Mouse (Mus musculus) layer of hippocampus, adult 2 months (tissue): Measurements from ENCODE around the gene Nudt6. TPM values are rescaled to one million over a fixed set of nuclear protein-coding genes. Genes with fewer than 3 reads are reported as not detected.

Experiments
- DNase-seq, 2 experiments: peaks; one replicate each; pipeline ENCODE4 v3.0.0; 2022; ENCODE audit warnings: low spot score in 2 of 2
- H3K27ac ChIP-seq: fragments of 200-600 bp; 2 replicates; pipeline ENCODE4 v1.8.1; 2022
- H3K4me3 ChIP-seq: fragments of 200-600 bp; 2 replicates; pipeline ENCODE4 v1.8.1; 2022; ENCODE audit warnings: mild to moderate bottlenecking
- CTCF ChIP-seq: fragments of 200-600 bp; conservative IDR thresholded peaks from 2 replicates; pipeline ENCODE4 v1.8.1; 2022; ENCODE audit warnings: antibody characterized with exemption, mild to moderate bottlenecking, moderate library complexity
- long read RNA-seq, 2 experiments: library from polyadenylated mRNA; stranded (forward); transcript quantifications; one replicate each; pipeline ENCODE4 v2.0.0; 2021; ENCODE audit warnings: borderline mapping rate in 2 of 2
- total RNA-seq, 2 experiments: library from RNA; stranded (reverse); gene quantifications; 2 replicates each; pipeline ENCODE4 v1.2.3; 2021

Nudt6 gene
- total RNA-seq, result 1 to 10 TPM; 5.3 to 5.4 TPM
- long read RNA-seq, experiment 1, partial matches to known transcripts, result 0 of 6 reads
- long read RNA-seq, experiment 1, other reads (novel, unspliced or antisense), result 4 of 6 reads
- long read RNA-seq, experiment 2, partial matches to known transcripts, result 0 of 11 reads
- long read RNA-seq, experiment 2, other reads (novel, unspliced or antisense), result 10 of 11 reads

DNA sequence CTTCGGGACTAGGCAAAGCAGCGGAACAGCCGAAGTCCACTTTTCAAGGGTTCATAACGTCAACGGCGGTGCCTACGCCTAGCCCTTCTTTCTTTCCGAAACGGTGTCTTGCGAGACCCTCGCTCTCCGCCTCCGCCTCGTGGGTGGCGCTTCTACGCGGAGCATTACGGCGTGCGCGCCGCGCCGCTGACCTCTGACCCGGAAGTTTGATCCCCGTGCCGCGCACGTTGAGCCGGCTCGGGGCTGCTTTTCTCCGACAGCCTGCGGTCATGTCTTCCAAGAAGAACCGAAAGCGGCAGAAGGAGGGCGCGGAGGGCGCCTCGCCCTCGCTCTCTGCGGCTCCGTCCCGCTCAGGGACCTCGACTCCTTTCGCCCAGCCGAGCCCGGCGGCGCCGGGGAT is at the start of gene Nudt6:
TSS of gene Nudt6 (minus strand) at position 140 of the 400 bp plus-strand sequence.
- peak within 1 kb of the TSS; percentile 98 for H3K4me3 ChIP-seq
- peak within 1 kb of the TSS; percentile 99 for H3K27ac ChIP-seq
- TF ChIP-seq CTCF, result no peak
- peak; percentile 86 to 89 for DNase-seq

DNA sequence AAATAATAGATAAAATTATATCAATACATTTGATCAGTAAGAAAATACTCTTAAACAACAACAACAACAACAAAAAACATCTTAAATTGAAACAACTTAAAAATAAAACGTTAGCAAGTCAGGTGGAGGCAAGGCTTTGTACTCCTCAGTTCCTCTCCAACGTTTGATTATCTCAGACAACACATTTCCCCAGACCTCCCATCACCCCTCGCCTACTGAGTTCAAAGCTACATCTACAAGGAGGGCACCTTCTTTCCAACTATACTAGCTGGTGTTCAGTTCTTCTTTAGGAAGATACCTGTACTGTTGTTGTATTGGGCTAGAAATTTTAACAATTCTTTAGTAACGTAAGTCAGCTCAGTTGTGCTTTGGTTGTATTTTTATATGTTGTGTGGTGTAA is 49.3 kb upstream of the Nudt6 start:
- Histone ChIP-seq H3K4me3 (no peak overlapping the region), H3K27ac (no peak overlapping the region)
- TF ChIP-seq CTCF, result no peak
- DNase-seq, result no peak

DNA sequence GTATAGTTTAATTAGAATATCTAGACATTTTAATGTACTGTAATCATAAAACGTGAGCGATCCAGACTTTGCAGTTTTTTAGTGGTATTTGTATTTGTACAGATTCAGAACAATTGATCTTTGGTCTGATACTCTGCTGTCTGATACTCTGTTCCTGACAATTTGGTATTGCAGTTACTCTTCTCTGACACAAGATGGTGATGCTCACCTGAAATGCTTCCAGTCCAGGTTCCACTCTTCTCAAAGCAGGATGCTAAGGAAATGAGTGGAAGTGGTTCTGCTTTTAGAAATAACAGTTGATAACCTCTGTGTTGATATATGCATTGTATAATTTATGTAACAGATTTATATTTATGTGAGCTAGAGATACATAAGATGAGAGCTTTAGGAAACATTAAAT is 48.2 kb upstream of the Nudt6 start:
- Histone ChIP-seq H3K27ac (no peak overlapping the region), H3K4me3 (no peak overlapping the region)
- TF ChIP-seq CTCF, result peak; percentile 82
- DNase-seq, result peak in 1 of 2 experiments; percentile 3

DNA sequence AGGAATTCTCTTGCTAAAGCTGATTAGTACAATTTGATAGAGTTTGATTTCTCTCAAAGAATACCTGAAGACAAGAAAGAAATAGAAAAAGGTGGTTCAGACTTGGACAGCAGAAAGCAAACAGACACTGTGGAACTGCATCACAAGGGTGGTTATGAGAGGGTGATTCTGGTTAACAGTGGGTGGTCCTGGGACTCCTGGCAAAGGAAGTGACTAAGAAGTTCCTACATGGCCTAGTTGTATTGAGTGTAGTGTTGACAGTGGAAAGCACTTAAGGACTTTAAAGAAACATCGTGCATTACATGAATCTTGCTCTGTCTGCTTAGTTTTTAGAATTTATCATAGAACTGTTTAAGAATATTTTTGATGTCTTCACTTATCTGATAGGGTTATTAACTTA is 36.0 kb upstream of the Nudt6 start:
- no peak for TF ChIP-seq CTCF
- H3K27ac ChIP-seq, result no peak overlapping the region
- no peak overlapping the region for H3K4me3 ChIP-seq
- no peak for DNase-seq

DNA sequence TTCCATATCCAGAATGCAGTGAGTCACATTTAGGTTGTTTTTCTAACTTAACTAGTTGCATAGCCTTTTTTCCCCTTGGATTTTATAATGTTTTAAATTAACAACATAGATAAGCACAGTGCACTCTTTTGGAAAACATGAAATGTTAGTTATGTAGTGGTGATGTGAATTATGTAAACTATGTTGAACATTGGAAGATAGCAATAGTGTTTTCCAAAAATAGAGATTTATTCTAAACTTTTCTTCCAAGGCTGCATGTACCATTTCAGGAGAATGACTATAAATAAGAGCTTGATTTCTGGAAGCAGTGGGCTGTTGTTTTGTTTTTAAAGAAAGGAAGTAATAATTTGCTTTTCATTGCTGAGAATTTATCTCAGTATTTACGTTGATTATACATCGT is 23.4 kb upstream of the Nudt6 start:
- TF ChIP-seq CTCF, result no peak
- no peak overlapping the region for H3K4me3 ChIP-seq
- H3K27ac ChIP-seq, result no peak overlapping the region
- no peak for DNase-seq

- Histone ChIP-seq H3K4me3 (no peak overlapping the region), H3K27ac (no peak overlapping the region)
- no peak for TF ChIP-seq CTCF
- no peak for DNase-seq
These were observed 19.8 kb upstream of the Nudt6 start for GRCm38 (mm10) chr3:37439770-37440169.

DNA sequence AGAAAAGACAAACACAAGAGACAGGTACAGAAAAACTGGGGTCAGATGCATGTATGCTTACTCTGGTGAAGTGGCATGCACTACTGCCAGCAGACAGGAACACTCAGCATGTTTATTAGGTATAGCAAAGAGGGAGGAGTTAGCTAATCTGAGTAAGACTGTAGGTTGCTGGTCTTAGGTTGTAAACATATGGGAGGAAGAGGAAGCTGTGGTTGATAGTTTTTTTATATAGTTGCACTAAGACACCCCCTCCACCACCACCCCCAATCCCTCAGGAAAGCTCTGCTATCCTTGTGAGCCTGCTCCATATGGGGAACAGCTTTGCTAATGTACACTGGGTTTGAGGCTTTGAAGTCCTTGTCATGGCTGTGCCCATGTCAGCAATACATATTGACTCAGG is 10.3 kb upstream of the Nudt6 start:
- no peak for TF ChIP-seq CTCF
- DNase-seq, result no peak
- Histone ChIP-seq H3K27ac (no peak overlapping the region), H3K4me3 (no peak overlapping the region)

DNA sequence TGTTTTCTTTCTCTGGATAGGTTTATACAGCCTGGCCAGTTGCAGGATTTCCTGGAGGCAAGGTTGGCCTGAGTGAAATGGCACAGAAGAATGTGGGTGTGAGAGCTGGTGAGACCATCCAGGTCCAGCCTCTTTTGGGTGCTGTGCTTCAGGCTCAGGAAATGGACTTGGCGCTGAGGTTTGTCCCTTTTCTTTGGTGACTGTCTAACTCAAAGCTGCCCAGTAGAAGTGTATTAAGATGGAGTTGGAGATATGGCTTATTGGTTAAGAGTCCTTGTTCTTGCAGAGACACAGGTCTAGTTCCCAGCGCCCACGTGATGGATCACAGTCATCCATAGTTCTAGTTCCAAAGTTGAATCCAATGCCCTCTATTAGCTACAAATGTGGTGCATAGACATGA is 6.1 kb upstream of the Nudt6 start:
- Histone ChIP-seq H3K4me3 (no peak overlapping the region), H3K27ac (no peak overlapping the region)
- no peak for DNase-seq
- no peak for TF ChIP-seq CTCF

DNA sequence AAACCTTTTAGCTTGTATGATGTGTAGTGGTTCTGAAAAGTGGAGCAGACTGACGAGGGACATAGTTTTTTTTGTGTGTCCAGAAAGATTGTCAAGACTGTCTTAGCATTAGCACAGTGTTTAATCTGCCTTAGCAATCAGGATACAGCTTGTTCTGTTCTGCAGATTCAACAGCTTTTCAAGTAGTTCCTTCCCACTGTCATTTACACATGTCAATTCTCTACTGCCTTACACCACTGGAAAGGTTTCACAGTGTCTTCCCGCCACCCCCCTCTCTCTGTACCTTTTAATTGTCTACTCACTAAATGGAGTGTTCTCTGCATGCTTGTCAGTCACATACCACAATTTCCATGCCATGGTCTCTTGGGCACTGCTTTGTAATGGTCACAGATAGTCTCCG is 1.2 kb upstream of the Nudt6 start:
- DNase-seq, result no peak
- no peak overlapping the region for H3K27ac ChIP-seq
- peak overlapping the region; percentile 88 for H3K4me3 ChIP-seq
- no peak for TF ChIP-seq CTCF

- TF ChIP-seq CTCF, result 0 out of 2 replicates have a peak, but pooled peaks have one; percentile 5
- H3K27ac ChIP-seq, result peak overlapping the region; percentile 88; the same call in 1 of the 2 replicates
- peak overlapping the region; percentile 88 for H3K4me3 ChIP-seq
- DNase-seq, result peak; percentile 15 to 41
These were observed 630 bp upstream of the Nudt6 start for GRCm38 (mm10) chr3:37420641-37421040.

DNA sequence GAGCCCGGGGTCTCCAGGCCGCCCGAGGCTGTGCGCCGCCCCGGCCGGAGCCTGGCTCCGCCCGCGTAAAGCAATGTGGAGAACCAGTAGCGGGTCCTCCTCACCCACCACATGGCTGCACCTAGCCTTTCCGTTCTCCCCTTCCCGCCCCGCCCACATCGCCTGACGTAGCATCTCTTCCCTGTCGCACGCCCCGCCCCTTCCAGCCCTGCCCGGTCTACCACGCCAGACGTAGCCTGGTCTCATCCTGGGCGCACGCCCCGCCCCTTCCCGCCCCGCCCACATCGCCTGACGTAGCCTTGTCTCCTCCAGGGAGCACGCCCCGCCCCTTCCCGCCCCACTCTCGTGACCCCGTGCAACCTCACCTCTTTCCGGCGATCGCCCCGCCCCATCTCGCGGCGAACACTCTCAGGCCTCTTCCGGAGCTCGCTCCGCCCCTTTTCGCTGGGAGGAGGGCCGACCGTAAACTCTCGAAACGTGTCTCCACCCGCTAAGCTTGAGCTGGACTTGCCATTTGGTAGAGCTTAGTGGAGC is 486 bp downstream of the Nudt6 start, which contains the start of gene Spata5:
TSS of gene Spata5 (plus strand) at position 439 of the 534 bp plus-strand sequence.
- DNase-seq, result peak; percentile 94 to 96
- peak within 1 kb of the TSS; percentile 99 for H3K27ac ChIP-seq
- peak within 1 kb of the TSS; percentile 98 for H3K4me3 ChIP-seq
- TF ChIP-seq CTCF, result no peak

- Histone ChIP-seq H3K4me3 (peak overlapping the region; percentile 98), H3K27ac (peak overlapping the region; percentile 99)
- peak; percentile 45 for TF ChIP-seq CTCF
- DNase-seq, result peak; percentile 55 to 73
These were observed 1.0 kb downstream of the Nudt6 start for GRCm38 (mm10) chr3:37418961-37419457.

DNA sequence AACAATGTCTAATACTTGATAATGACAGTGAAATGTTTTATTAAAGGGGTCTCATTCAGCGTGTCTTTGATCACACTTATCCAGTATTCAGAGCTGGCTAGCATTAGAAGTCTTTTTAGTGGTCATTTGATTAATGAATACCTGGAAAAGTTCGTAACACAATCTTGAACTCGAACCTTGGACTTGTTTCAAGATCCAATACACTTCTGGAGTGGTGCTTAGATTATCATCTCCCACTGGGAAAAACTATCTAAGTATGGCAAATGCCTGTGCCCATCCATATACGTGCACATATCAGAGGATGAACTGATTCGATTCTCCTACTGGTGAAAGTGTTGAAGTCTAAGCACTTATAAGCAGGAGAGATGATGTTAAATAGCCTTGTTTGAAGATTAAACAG is 1.7 kb downstream of the Nudt6 start:
- TF ChIP-seq CTCF, result no peak
- peak overlapping the region; percentile 98 for H3K4me3 ChIP-seq
- peak overlapping the region; percentile 99 for H3K27ac ChIP-seq
- no peak for DNase-seq

DNA sequence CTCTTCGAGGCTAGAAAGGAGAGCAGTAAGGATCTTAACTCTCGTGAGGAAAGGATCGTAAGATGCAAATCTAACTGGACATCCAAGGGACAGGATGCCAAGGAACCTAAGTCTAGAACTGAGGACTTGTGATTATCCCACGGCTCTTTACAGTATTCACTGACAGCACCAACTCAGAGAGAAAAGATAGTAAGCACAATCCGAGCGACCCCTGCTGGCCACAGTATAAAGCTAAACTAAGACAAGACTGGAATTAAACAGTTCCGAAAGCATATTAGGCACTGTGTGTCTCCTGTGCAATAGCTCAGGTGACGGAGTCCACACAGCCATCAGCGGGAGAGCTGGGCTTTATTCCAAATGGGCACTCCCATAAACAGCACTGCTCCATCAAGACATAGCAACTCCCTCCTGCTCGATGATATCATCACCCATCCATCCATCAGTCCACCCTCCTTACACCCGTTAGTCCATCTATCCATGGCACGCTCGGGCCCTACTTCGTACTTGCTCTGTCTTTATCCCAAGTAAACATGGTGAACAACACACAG is 5.5 kb downstream of the Nudt6 start:
- Histone ChIP-seq H3K27ac (no peak overlapping the region), H3K4me3 (no peak overlapping the region)
- peak; percentile 87 for TF ChIP-seq CTCF
- peak; percentile 78 to 86 for DNase-seq
